Mouse (Mus musculus) testis, postnatal 14 days (tissue): ENCODE measurements around the gene Spaca9.

ENCODE experiments used
- DNase-seq: peaks from one replicate; pipeline ENCODE4 v3.0.0; 2021; ENCODE audit warnings: low spot score

Gene Spaca9

GRCm38 (mm10) chr2:28699361-28700335 is at the start of gene Spaca9, which contains the start of gene Ak8:
Spaca9 (minus strand) TSS chr2:28699727.
Ak8 (plus strand) TSS chr2:28700164.
- peak; percentile 81 for DNase-seq

DNA sequence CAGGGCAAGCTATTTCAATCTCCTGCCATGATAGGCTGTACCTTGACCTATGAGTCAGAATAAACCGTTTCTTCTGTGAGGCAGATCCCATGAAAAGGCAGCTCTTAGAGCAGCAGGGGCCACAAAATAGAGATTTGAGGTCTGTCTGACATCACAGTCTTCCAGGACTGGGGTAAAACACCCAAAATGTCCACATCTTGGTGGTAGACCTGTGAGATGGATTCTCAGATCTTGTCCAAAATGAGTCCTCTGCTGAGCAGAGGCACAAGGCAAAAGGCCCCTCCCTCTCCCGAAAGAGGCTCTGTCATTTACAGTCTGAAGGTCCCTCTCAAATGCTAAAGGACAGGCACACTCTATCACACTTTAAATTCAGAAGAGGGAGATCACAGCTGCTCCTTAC is 48.2 kb upstream of the Spaca9 start:
- no peak for DNase-seq

GRCm38 (mm10) chr2:28746682-28747332 is 47.3 kb upstream of the Spaca9 start:
- DNase-seq, result no peak

GRCm38 (mm10) chr2:28742701-28743100 is 43.2 kb upstream of the Spaca9 start:
- no peak for DNase-seq

DNA sequence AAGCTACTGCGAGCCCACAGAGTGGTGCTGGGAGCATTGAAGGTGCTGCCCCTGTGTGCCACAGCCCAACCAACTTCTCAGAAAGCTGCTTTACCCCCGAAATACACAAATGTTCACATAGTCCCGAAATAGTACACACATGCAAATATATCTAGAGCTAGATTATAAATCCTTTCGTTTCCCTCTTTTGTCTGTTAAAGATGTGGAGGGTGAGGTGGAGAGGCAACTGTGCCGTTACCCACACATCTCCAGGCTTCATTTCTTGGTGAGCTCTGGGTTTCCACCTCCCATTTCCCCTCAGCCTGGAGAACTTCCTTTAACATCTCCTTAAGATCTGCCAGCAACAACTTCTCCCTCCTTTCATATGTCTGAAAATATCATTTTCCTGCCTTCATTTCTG is 40.6 kb upstream of the Spaca9 start:
- DNase-seq, result no peak

DNA sequence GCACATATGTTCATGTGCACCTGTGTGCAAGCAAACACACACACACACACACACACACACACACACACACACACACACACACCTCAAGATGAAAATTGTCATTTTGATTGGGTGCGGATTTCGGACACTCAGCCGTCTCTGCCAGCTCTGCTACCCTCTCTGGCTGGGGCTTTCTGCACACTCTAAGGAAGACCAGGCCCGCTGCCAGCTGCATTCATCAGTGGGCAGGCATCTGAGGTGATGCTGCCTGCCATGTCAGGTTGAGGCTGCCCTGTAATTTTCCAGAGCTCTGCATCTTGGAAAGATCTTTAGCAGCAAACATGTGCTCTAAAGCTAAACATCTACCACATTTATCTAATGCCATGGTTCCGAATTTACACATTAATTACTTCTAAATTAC is 37.6 kb upstream of the Spaca9 start:
- no peak for DNase-seq

GRCm38 (mm10) chr2:28730676-28731075 is 31.1 kb upstream of the Spaca9 start:
- DNase-seq, result no peak

GRCm38 (mm10) chr2:28727786-28728404 is 28.4 kb upstream of the Spaca9 start:
- no peak for DNase-seq

DNA sequence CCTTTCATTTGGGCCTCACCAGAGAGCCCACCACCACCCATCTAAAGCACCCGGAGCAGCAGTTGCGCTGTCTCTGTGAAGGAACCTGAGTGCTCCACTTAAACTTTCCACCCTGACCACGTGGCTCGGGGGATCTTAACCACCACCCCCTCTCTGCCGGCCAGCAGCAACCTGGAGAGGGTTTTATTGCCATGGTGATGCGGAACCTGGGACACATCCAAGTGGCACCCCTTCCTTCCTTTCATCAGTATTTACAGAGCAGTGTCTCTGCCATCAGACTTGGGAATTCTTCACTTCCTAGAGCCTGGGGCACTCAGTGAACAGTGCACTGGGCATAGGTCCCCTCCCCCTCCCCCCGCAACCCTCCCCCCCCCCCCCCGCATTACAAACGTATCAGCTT is 24.4 kb upstream of the Spaca9 start:
- no peak for DNase-seq

DNA sequence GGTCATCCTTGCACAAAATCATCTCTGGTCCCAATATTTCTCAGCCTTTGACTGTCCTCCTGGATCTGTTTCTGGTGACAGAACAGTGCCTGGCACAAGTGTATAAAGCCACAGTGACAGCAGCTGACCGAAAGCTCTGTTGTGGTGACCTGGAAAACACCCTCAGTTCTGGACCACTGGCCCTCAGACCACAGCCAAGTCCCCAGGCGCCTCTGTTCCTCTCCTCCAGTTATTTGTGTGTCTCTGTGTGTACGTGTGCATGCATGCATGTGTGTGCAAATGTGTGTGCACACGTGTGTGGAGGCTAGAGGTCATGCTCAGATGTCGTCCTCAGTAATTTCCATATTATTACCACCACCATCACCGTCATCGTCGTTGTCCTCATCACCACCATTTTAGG is 22.9 kb upstream of the Spaca9 start:
- DNase-seq, result no peak

DNA sequence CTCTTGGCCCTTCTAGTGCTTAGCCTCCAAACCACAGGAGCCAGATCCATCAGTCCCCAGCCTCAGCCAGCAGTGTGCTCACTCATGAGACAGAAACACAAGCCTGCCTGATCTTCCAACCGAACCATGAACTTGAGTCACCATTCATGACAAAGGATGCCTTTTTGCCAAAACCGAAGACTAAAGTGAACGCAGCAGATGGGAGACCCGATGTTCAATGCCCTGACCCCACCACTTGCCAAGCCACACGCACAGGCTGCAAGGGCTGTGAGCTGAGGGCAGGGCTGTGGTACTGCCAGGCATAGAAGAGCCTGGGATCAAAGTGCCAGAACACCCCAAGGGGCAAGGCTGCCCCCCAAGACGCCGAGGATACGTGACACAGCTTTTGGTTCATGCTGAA is 13.5 kb upstream of the Spaca9 start:
- DNase-seq, result no peak

DNA sequence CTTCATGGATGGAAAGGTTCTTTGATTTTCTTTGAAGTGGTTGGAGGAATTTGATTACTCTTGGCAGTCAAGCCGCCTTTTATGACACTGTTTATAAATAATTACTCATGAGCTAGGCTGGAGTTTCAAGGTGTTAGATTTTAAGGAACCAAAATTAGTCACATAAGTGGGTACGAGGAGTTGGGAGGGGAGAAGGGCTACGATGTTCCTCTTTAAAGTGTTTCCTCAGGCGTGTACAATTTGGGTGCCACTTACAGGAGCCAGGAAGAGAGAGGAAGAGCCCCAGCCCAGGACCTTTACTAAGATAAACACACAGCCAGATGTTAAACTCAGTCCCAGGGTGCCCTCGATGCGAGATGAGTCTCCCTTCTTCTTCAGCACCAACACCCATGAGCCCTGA is 7.3 kb upstream of the Spaca9 start:
- DNase-seq, result no peak

- no peak for DNase-seq
Observed at GRCm38 (mm10) chr2:28706106-28706636, 6.6 kb upstream of the Spaca9 start.

GRCm38 (mm10) chr2:28701646-28702262 is 2.2 kb upstream of the Spaca9 start:
- DNase-seq, result no peak

DNA sequence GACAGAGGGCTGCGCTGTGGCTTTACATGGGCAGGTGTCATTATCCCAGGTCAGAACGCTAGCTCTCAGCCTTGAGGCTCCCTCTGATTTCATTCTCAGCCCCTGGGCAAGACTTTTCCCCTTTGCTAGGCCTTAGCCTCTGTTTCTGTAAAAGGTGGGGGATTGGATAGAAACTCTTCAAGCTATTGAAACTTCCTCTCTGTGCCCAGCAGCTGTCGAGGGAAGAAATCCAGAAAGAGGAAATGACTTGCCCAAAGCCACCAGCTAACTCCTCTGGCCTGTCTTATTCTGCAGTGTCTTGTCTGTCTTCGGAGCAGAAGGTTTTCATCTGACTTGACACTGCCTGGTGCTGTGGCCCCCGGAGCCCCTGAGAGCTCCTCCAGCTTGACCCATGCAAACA is 961 bp downstream of the Spaca9 start:
- DNase-seq, result no peak

GRCm38 (mm10) chr2:28692692-28693091 is 6.8 kb downstream of the Spaca9 start:
- DNase-seq, result no peak

- no peak for DNase-seq
Observed at GRCm38 (mm10) chr2:28688431-28688830, 11.1 kb downstream of the Spaca9 start.

- DNase-seq, result no peak
Observed at GRCm38 (mm10) chr2:28685895-28686294, 13.6 kb downstream of the Spaca9 start.

GRCm38 (mm10) chr2:28681718-28682117 is 17.8 kb downstream of the Spaca9 start:
- no peak for DNase-seq

GRCm38 (mm10) chr2:28680710-28681109 is 18.8 kb downstream of the Spaca9 start:
- DNase-seq, result no peak

DNA sequence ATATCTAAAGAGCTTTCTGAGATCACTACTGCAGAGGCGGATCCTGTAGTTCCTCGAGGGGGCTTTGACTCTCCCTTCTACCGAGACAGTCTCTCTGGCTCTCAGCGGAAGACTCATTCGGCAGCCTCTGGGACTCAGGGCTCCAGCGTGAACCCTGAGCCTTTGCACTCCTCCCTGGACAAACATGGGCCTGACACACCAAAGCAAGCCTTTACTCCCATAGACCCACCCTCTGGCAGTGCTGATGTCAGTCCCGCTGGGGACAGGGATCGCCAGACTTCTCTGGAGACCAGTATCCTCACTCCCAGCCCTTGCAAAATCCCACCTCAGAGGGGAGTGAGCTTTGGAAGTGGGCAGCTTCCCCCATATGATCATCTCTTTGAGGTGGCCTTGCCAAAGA is 23.5 kb downstream of the Spaca9 start:
- DNase-seq, result no peak

- DNase-seq, result no peak
Observed at GRCm38 (mm10) chr2:28671438-28671837, 28.1 kb downstream of the Spaca9 start.
